Mouse (Mus musculus) heart, postnatal 0 days (tissue): ENCODE results near the gene Dab2. TPM values are rescaled to one million over a fixed set of nuclear protein-coding genes. Genes with fewer than 3 reads are reported as not detected.

Experiments
- ATAC-seq: fragments of 200-750 bp; cut with Nextera tagmentation; 2 replicates; pipeline ENCODE4 v1.8.0; 2017; ENCODE audit warnings: low read depth, moderate number of reproducible peaks, moderate library complexity; ENCODE audit not compliant: insufficient read depth
- DNase-seq: peaks from one replicate; pipeline ENCODE4 v3.0.0-alpha.2; 2016; ENCODE audit warnings: low spot score
- H3K27ac ChIP-seq: fragments of 300-500 bp; sonication (generic); 2 replicates; pipeline ENCODE4 v1.5.1; 2014; ENCODE audit warnings: low read depth, mild to moderate bottlenecking
- H3K27me3 ChIP-seq: fragments of 300-500 bp; sonication (generic); 2 replicates; pipeline ENCODE4 v1.6.1; 2014; ENCODE audit warnings: low read length, mixed read lengths; ENCODE audit not compliant: control insufficient read depth, insufficient read depth
- H3K36me3 ChIP-seq: fragments of 300-500 bp; sonication (generic); replicated peaks from 2 replicates; pipeline ENCODE4 v1.6.1; 2014; ENCODE audit warnings: low read length, mixed read lengths; ENCODE audit not compliant: control insufficient read depth, insufficient read depth
- H3K4me1 ChIP-seq: fragments of 300-500 bp; sonication (generic); 2 replicates; pipeline ENCODE4 v1.6.1; 2014; ENCODE audit warnings: antibody characterized with exemption; ENCODE audit not compliant: control insufficient read depth, insufficient read depth
- H3K4me2 ChIP-seq: fragments of 300-500 bp; sonication (generic); 2 replicates; pipeline ENCODE4 v1.6.1; 2014; ENCODE audit warnings: low read depth, mild to moderate bottlenecking, low read length, moderate library complexity
- H3K4me3 ChIP-seq: fragments of 300-500 bp; sonication (generic); 2 replicates; pipeline ENCODE4 v1.5.1; 2014; ENCODE audit warnings: low read depth, low read length
- H3K9ac ChIP-seq: fragments of 300-500 bp; sonication (generic); replicated peaks from 2 replicates; pipeline ENCODE4 v1.6.1; 2014; ENCODE audit warnings: low read depth, low read length, mixed read lengths
- H3K9me3 ChIP-seq: fragments of 300-500 bp; sonication (generic); replicated peaks from 2 replicates; pipeline ENCODE4 v1.6.1; 2016; ENCODE audit warnings: low read length; ENCODE audit not compliant: control insufficient read depth
- CTCF ChIP-seq: IDR thresholded peaks from 2 replicates; pipeline ENCODE4 v1.5.1; 2016; ENCODE audit warnings: antibody characterized with exemption, control low read depth, low read depth
- EP300 ChIP-seq: IDR thresholded peaks from 2 replicates; pipeline ENCODE4 v1.6.1; 2016; ENCODE audit warnings: antibody characterized with exemption, low read depth
- WGBS: fragments of 180-500 bp; shearing (Covaris S2); extraction: QIAGEN DNeasy Blood & Tissue Kit; methylation state at CpG from one replicate; pipeline ENCODE4 v1.1.7; 2014; 5-methylcytosine and 5-hydroxymethylcytosine counted together
- polyA plus RNA-seq: library from polyadenylated mRNA; unstranded; fragments of >200 nt; fragmentation: Nextera tagmentation; extraction: Ambion mirVana; gene quantifications from 2 replicates; pipeline ENCODE4 v1.2.1, GENCODE M21; 2015
- total RNA-seq: library from RNA; depleted of rRNA; stranded (reverse); fragments of >200 nt; gene quantifications from 2 replicates; pipeline ENCODE4 v1.2.3, GENCODE M21; 2014; ENCODE audit warnings: low replicate concordance

Gene Dab2
- total and polyA plus RNA-seq, 2 experiments from 2014 or later = 9.4 to 11.3 TPM

- no peaks in the 10 kb centered on the region for H3K9me3 ChIP-seq
- TF ChIP-seq CTCF (no peak), EP300 (no peak)
- no peak overlapping the region for H3K27ac ChIP-seq
- no peak for ATAC-seq
- no peaks in the 10 kb centered on the region for H3K27me3 ChIP-seq
- no peak for DNase-seq
- H3K4me2 ChIP-seq = no peak overlapping the region
- H3K4me3 ChIP-seq = no peak overlapping the region
- no peaks in the 10 kb centered on the region for H3K4me1 ChIP-seq
- H3K9ac ChIP-seq = no peak overlapping the region
- H3K36me3 ChIP-seq = no peaks in the 10 kb centered on the region
- 69% methylated on average over 2 of the region's 2 CpGs for WGBS
Measured at GRCm38 (mm10) chr15:6444452-6444851, 144.9 kb downstream of the Dab2 start.

GRCm38 (mm10) chr15:6445135-6445534 lies 145.5 kb downstream of the Dab2 start, which contains the start of gene C9:
Gene C9 (plus strand): TSS chr15:6445327.
- DNase-seq (no peak), ATAC-seq (no peak)
- Histone ChIP-seq H3K27ac (no peak within 1 kb of the TSS), H3K36me3 (no peaks in the 10 kb centered on the region), H3K4me3 (no peak within 1 kb of the TSS), H3K9me3 (no peaks in the 10 kb centered on the region), H3K9ac (no peak within 1 kb of the TSS), H3K27me3 (no peaks in the 10 kb centered on the region), H3K4me2 (no peak within 1 kb of the TSS), H3K4me1 (no peaks in the 10 kb centered on the region)
- 54% methylated on average over 2 of the region's 2 CpGs for WGBS
- TF ChIP-seq EP300 = no peak
- TF ChIP-seq CTCF = no peak

- Histone ChIP-seq H3K27me3 (no peaks in the 10 kb centered on the region), H3K4me3 (no peak overlapping the region), H3K4me2 (no peak overlapping the region), H3K36me3 (no peaks in the 10 kb centered on the region), H3K27ac (no peak overlapping the region), H3K9me3 (no peaks in the 10 kb centered on the region), H3K9ac (no peak overlapping the region), H3K4me1 (no peaks in the 10 kb centered on the region)
- WGBS = 90% methylated on average over 1 of the region's 1 CpGs
- ATAC-seq (no peak), DNase-seq (no peak)
- no peak for TF ChIP-seq EP300
- TF ChIP-seq CTCF = no peak
Measured at GRCm38 (mm10) chr15:6446181-6446580, 146.6 kb downstream of the Dab2 start.

- H3K9ac ChIP-seq = no peak overlapping the region
Measured at GRCm38 (mm10) chr15:6448892-6449291, 149.3 kb downstream of the Dab2 start.

GRCm38 (mm10) chr15:6454461-6454860 lies 154.9 kb downstream of the Dab2 start:
- Histone ChIP-seq H3K4me3 (no peak overlapping the region), H3K36me3 (no peaks in the 10 kb centered on the region), H3K9me3 (no peaks in the 10 kb centered on the region), H3K27me3 (no peaks in the 10 kb centered on the region), H3K27ac (no peak overlapping the region), H3K4me1 (no peaks in the 10 kb centered on the region), H3K9ac (no peak overlapping the region), H3K4me2 (no peak overlapping the region)
- 65% methylated on average over 2 of the region's 2 CpGs for WGBS
- DNase-seq = no peak
- TF ChIP-seq EP300 (no peak), CTCF (no peak)
- no peak for ATAC-seq

More at GRCm38 (mm10) chr15:6448892-6449291, 149.3 kb downstream of the Dab2 start:
- no peak for ATAC-seq
- no peak overlapping the region for H3K4me2 ChIP-seq
- no peaks in the 10 kb centered on the region for H3K36me3 ChIP-seq
- H3K9me3 ChIP-seq = no peaks in the 10 kb centered on the region
- no peak for DNase-seq
- no peak overlapping the region for H3K27ac ChIP-seq
- H3K4me1 ChIP-seq = no peaks in the 10 kb centered on the region
- 24% methylated on average over 9 of the region's 9 CpGs for WGBS
- H3K4me3 ChIP-seq = no peak overlapping the region
- TF ChIP-seq EP300 = no peak
- TF ChIP-seq CTCF = no peak
- no peaks in the 10 kb centered on the region for H3K27me3 ChIP-seq

GRCm38 (mm10) chr15:6461381-6461780 lies 161.8 kb downstream of the Dab2 start:
- ATAC-seq (no peak), DNase-seq (no peak)
- no peak overlapping the region for H3K9ac ChIP-seq
- H3K36me3 ChIP-seq = no peaks in the 10 kb centered on the region
- 54% methylated on average over 8 of the region's 8 CpGs for WGBS
- H3K4me3 ChIP-seq = no peak overlapping the region
- H3K4me2 ChIP-seq = no peak overlapping the region
- H3K9me3 ChIP-seq = no peaks in the 10 kb centered on the region
- no peaks in the 10 kb centered on the region for H3K27me3 ChIP-seq
- TF ChIP-seq CTCF (no peak), EP300 (no peak)
- H3K27ac ChIP-seq = no peak overlapping the region
- no peaks in the 10 kb centered on the region for H3K4me1 ChIP-seq
